Mouse (Mus musculus) erythroblast, adult 5-6 weeks (primary cell): ENCODE data around the gene Fam13c. TPM values are rescaled to one million over a fixed set of nuclear protein-coding genes. Genes with fewer than 3 reads are reported as not detected.
"Not testable (repeated sequence)": the region's sequence is repeated elsewhere in the genome, so short reads cannot be mapped to it uniquely, and the experiment has no call there.

ENCODE experiments used
- ATAC-seq: replicated peaks from 2 replicates; pipeline ENCODE4 v1.8.0; 2016; ENCODE audit warnings: moderate number of reproducible peaks, mild to moderate bottlenecking, moderate TSS enrichment, inconsistent platforms; ENCODE audit not compliant: poor library complexity, low FRiP score, severe bottlenecking
- total RNA-seq, 2 experiments: library from RNA; stranded (forward) in 1 of 2; stranded (reverse) in 1 of 2; fragments of 150-400 nt in 1 of 2; fragments of 200-764, 138-1000 nt in 1 of 2; gene quantifications; 2 replicates each; pipeline versions ENCODE4 v1.2.3 to v1.2.4; 2015 to 2017; ENCODE audit warnings: low replicate concordance in 2 of 2

Fam13c gene
- total RNA-seq (2015; ENCODE audit: low replicate concordance), result not detected in 2 replicates
- total RNA-seq (2017; ENCODE audit: low replicate concordance), result not detected in 2 replicates

GRCm38 (mm10) chr10:70439676-70440521 is at the start of gene Fam13c:
Gene Fam13c, plus strand, starts transcription at chr10:70440481.
- ATAC-seq, result no peak

- ATAC-seq, result no peak
These were observed 44.4 kb upstream of the Fam13c start for GRCm38 (mm10) chr10:70395900-70396299.

- no peak for ATAC-seq
These were observed 42.1 kb upstream of the Fam13c start for GRCm38 (mm10) chr10:70398224-70398623.

GRCm38 (mm10) chr10:70402006-70402405 is 38.3 kb upstream of the Fam13c start:
- ATAC-seq, result no peak

GRCm38 (mm10) chr10:70402711-70403110 is 37.6 kb upstream of the Fam13c start:
- no peak for ATAC-seq

- ATAC-seq, result no peak
These were observed 22.3 kb upstream of the Fam13c start for GRCm38 (mm10) chr10:70417811-70418486.

- ATAC-seq, result no peak
These were observed 20.7 kb upstream of the Fam13c start for GRCm38 (mm10) chr10:70419282-70420264.

GRCm38 (mm10) chr10:70426373-70426772 is 13.9 kb upstream of the Fam13c start:
- ATAC-seq, result no peak

GRCm38 (mm10) chr10:70428121-70428662 is 12.1 kb upstream of the Fam13c start:
- ATAC-seq, result no peak

- ATAC-seq, result no peak
These were observed 10.9 kb upstream of the Fam13c start for GRCm38 (mm10) chr10:70429341-70429740.

GRCm38 (mm10) chr10:70433334-70433733 is 6.9 kb upstream of the Fam13c start:
- no peak for ATAC-seq

- not testable (repeated sequence) for ATAC-seq
These were observed 6.5 kb upstream of the Fam13c start for GRCm38 (mm10) chr10:70433736-70434135.

- no peak for ATAC-seq
These were observed 3.6 kb upstream of the Fam13c start for GRCm38 (mm10) chr10:70436656-70437055.

GRCm38 (mm10) chr10:70437289-70437688 is 3.0 kb upstream of the Fam13c start:
- ATAC-seq, result no peak

GRCm38 (mm10) chr10:70440639-70441461 is 569 bp downstream of the Fam13c start:
- no peak for ATAC-seq

- no peak for ATAC-seq
These were observed 1.9 kb downstream of the Fam13c start for GRCm38 (mm10) chr10:70442156-70442555.

GRCm38 (mm10) chr10:70442623-70443022 is 2.3 kb downstream of the Fam13c start:
- no peak for ATAC-seq

- no peak for ATAC-seq
These were observed 7.5 kb downstream of the Fam13c start for GRCm38 (mm10) chr10:70447787-70448186.

- ATAC-seq, result no peak
These were observed 8.9 kb downstream of the Fam13c start for GRCm38 (mm10) chr10:70449206-70449605.
